Mouse (Mus musculus) forebrain, postnatal 0 days (tissue): ENCODE data around the gene Gm4756. TPM values are rescaled to one million over a fixed set of nuclear protein-coding genes. Genes with fewer than 3 reads are reported as not detected.

Experiments
- ATAC-seq: fragments of 200-750 bp; cut with Nextera tagmentation; 2 replicates; pipeline ENCODE4 v1.8.0; 2017; ENCODE audit warnings: mild to moderate bottlenecking, moderate library complexity
- DNase-seq: peaks from one replicate; pipeline ENCODE4 v3.0.0-alpha.2; 2015
- H3K27ac ChIP-seq: fragments of 300-500 bp; sonication (generic); 2 replicates; pipeline ENCODE4 v1.5.1; 2014; ENCODE audit warnings: low read depth, mild to moderate bottlenecking, antibody characterized with exemption, low read length, moderate library complexity, mixed read lengths
- H3K27me3 ChIP-seq: fragments of 300-500 bp; sonication (generic); 2 replicates; pipeline ENCODE4 v1.6.1; 2014; ENCODE audit warnings: mild to moderate bottlenecking, low read length, mixed read lengths; ENCODE audit not compliant: insufficient read depth
- H3K36me3 ChIP-seq: fragments of 300-500 bp; sonication (generic); 2 replicates; pipeline ENCODE4 v1.6.1; 2014; ENCODE audit warnings: mild to moderate bottlenecking, moderate library complexity; ENCODE audit not compliant: insufficient read depth
- H3K4me1 ChIP-seq: fragments of 300-500 bp; sonication (generic); 2 replicates; pipeline ENCODE4 v1.6.1; 2014; ENCODE audit warnings: antibody characterized with exemption; ENCODE audit not compliant: insufficient read depth
- H3K4me2 ChIP-seq: fragments of 300-500 bp; sonication (generic); 2 replicates; pipeline ENCODE4 v1.6.1; 2014; ENCODE audit warnings: low read depth, mild to moderate bottlenecking, moderate library complexity
- H3K4me3 ChIP-seq: fragments of 300-500 bp; sonication (generic); 2 replicates; pipeline ENCODE4 v1.5.1; 2014; ENCODE audit warnings: low read depth, low read length, mixed read lengths
- H3K9ac ChIP-seq: fragments of 300-500 bp; sonication (generic); 2 replicates; pipeline ENCODE4 v1.6.1; 2014; ENCODE audit warnings: mild to moderate bottlenecking
- H3K9me3 ChIP-seq: fragments of 300-500 bp; sonication (generic); 2 replicates; pipeline ENCODE4 v1.6.1; 2016; ENCODE audit warnings: low read length
- CTCF ChIP-seq: sonication (generic); IDR thresholded peaks from 2 replicates; pipeline ENCODE4 v1.5.1; 2016; ENCODE audit warnings: antibody characterized with exemption, control low read depth, low read depth
- WGBS: fragments of 180-500 bp; shearing (Covaris S2); extraction: QIAGEN DNeasy Blood & Tissue Kit; methylation state at CpG from one replicate; pipeline ENCODE4 v1.1.7; 2014; 5-methylcytosine and 5-hydroxymethylcytosine counted together
- polyA plus RNA-seq: library from polyadenylated mRNA; unstranded; fragments of >200 nt; fragmentation: Nextera tagmentation; extraction: Ambion mirVana; gene quantifications from 2 replicates; pipeline ENCODE4 v1.2.1, GENCODE M21; 2015
- total RNA-seq: library from RNA; depleted of rRNA; stranded (reverse); fragments of >200 nt; gene quantifications from 2 replicates; pipeline ENCODE4 v1.2.3, GENCODE M21; 2014; rRNA removed

The Gm4756 gene
- total and polyA plus RNA-seq, 2 experiments from 2014 or later: not detected

GRCm38 (mm10) chr12:72536021-72536597 is 113.4 kb downstream of the Gm4756 start, which contains the start of gene Pcnx4:
Gene Pcnx4, plus strand, starts transcription at chr12:72536383.
- 1% methylated on average over 45 of the region's 45 CpGs for WGBS
- ATAC-seq (peak; percentile 100), DNase-seq (peak; percentile 95)
- Histone ChIP-seq H3K9me3 (no peaks in the 10 kb centered on the region), H3K36me3 (no peaks in the 10 kb centered on the region), H3K4me1 (no peaks in the 10 kb centered on the region), H3K27ac (peak within 1 kb of the TSS; percentile 69), H3K27me3 (no peaks in the 10 kb centered on the region), H3K4me3 (peak within 1 kb of the TSS; percentile 63), H3K9ac (peak within 1 kb of the TSS; percentile 63), H3K4me2 (peak within 1 kb of the TSS; percentile 67)
- peak; percentile 61 for TF ChIP-seq CTCF

- ATAC-seq (no peak), DNase-seq (no peak)
- Histone ChIP-seq H3K27me3 (no peaks in the 10 kb centered on the region), H3K36me3 (no peaks in the 10 kb centered on the region), H3K4me2 (peak overlapping the region; percentile 67), H3K4me3 (peak overlapping the region; percentile 63), H3K9me3 (no peaks in the 10 kb centered on the region), H3K9ac (peak overlapping the region; percentile 63; the same call in 1 of the 2 replicates), H3K4me1 (no peaks in the 10 kb centered on the region), H3K27ac (no peak overlapping the region)
- no peak for TF ChIP-seq CTCF
- WGBS: 43% methylated on average over 3 of the region's 3 CpGs
Observed at GRCm38 (mm10) chr12:72535599-72535998, 113.9 kb downstream of the Gm4756 start.

- Histone ChIP-seq H3K4me1 (no peaks in the 10 kb centered on the region), H3K27ac (no peak overlapping the region), H3K4me2 (no peak overlapping the region), H3K9ac (no peak overlapping the region), H3K36me3 (no peaks in the 10 kb centered on the region), H3K4me3 (no peak overlapping the region), H3K9me3 (no peaks in the 10 kb centered on the region), H3K27me3 (no peaks in the 10 kb centered on the region)
- TF ChIP-seq CTCF: no peak
- ATAC-seq: no peak
- WGBS: 88% methylated on average over 6 of the region's 6 CpGs
- DNase-seq: no peak
Observed at GRCm38 (mm10) chr12:72533986-72534385, 115.5 kb downstream of the Gm4756 start.

GRCm38 (mm10) chr12:72532303-72532702 is 117.2 kb downstream of the Gm4756 start:
- Histone ChIP-seq H3K4me3 (no peak overlapping the region), H3K4me1 (no peaks in the 10 kb centered on the region), H3K9me3 (no peaks in the 10 kb centered on the region), H3K27ac (no peak overlapping the region), H3K27me3 (no peaks in the 10 kb centered on the region), H3K4me2 (no peak overlapping the region), H3K9ac (no peak overlapping the region), H3K36me3 (no peaks in the 10 kb centered on the region)
- DNase-seq: no peak
- TF ChIP-seq CTCF: no peak
- no peak for ATAC-seq
- WGBS: 83% methylated on average over 7 of the region's 7 CpGs

Other genes with a start within 250 kb of the Gm4756 start
- 1,286 and 1,411 TPM in 2 replicates for gene Rtn1, start 240.6 kb downstream of the Gm4756 start, total RNA-seq
- 2,997 and 3,605 TPM in 2 replicates for gene Rtn1, start 240.6 kb downstream of the Gm4756 start, polyA plus RNA-seq
- gene Lrrc9, start 207.8 kb downstream of the Gm4756 start, total RNA-seq: 5.8 and 6.9 TPM in 2 replicates
- 2.4 and 2.5 TPM in 2 replicates for gene Lrrc9, start 207.8 kb downstream of the Gm4756 start, polyA plus RNA-seq
- 20.1 and 24.4 TPM in 2 replicates for gene Pcnx4, start 113.3 kb downstream of the Gm4756 start, total RNA-seq
- gene Pcnx4, start 113.3 kb downstream of the Gm4756 start, polyA plus RNA-seq: 15.9 and 21.4 TPM in 2 replicates
- 13.5 and 14.0 TPM in 2 replicates for gene Dhrs7, start 15.2 kb upstream of the Gm4756 start, total RNA-seq
- gene Dhrs7, start 15.2 kb upstream of the Gm4756 start, polyA plus RNA-seq: 20.4 and 23.8 TPM in 2 replicates
- gene Ppm1a, start 107.8 kb upstream of the Gm4756 start, total RNA-seq: 192 and 194 TPM in 2 replicates
- 61.7 and 69.9 TPM in 2 replicates for gene Ppm1a, start 107.8 kb upstream of the Gm4756 start, polyA plus RNA-seq